Mouse (Mus musculus) liver, postnatal 0 days (tissue): Measurements from ENCODE around the gene Abcf1.

Experiments used
- CTCF ChIP-seq: sonication (generic); IDR thresholded peaks from 2 replicates; pipeline ENCODE4 v1.5.1; 2016; ENCODE audit warnings: antibody characterized with exemption, low read depth
- EP300 ChIP-seq: IDR thresholded peaks from 2 replicates; pipeline ENCODE4 v1.6.1; 2016; ENCODE audit warnings: antibody characterized with exemption, low read depth, mild to moderate bottlenecking

- TF ChIP-seq CTCF (no peak), EP300 (no peak; the same call in 1 of the 2 replicates)
Measured at GRCm38 (mm10) chr17:35997713-35998510, 28.4 kb upstream of the Abcf1 start.
